ENCODE assay signal across 8 mouse cellular contexts in the genomic region with DNA sequence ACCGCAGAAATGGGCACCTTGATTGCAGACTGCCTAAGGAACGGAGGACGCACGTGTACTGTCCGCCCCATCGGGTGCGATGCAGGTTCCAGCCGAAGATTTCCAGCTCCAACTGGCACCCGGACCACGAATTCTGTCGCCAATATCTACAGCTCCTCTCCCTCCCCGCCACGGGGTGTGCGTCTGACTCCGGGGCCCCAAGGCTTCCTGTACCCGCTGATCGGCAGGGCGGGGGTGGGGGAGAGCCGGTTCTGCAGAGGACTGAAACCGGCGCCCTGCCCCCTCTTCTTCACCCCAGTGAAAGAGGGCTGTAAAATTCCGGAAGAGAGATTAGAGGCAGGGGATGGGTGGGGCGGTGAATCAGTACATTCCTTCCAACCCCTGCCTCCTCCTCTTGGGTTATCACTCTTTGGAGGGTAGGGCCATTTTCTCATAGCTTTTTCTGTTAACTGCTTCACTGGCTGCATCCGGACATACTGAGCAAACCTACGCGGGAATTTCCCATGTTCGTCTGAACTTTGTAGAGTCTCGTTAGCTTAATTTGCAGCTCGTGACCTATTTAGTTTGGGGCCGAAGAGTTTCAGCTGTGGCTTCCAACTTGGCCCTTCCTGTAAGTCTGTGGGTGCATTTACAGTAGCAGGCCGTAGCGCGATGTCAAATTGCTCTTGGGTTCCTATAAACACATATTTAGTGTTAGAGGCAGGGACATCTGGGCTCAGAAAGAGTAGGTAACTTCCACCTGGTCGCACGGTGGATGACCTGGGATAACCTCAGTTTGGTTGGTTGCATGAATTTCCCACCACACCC. TPM values are rescaled to one million over a fixed set of nuclear protein-coding genes. Genes with fewer than 3 reads are reported as not detected.
DNase-seq lines count a peak whose midpoint lies in the region; ATAC-seq and TF ChIP-seq lines count a peak whose summit lies in the region.

A gene (plus strand): TSS at position 422 of the 807 bp plus-strand sequence.

- DNase-seq in B cell, adult 2 months, result peak; percentile 90 to 92
- DNase-seq in adrenal gland, adult 2 months, result peak; percentile 83
- peak; percentile 63 to 71 for DNase-seq in heart, postnatal 36 days
- no peak for DNase-seq in layer of hippocampus, adult 18-20 months (ENCODE audit: low spot score in 2 of 2)
- peak; percentile 71 for DNase-seq in lung, embryonic 14.5 days
- peak; percentile 75 to 80 for DNase-seq in urinary bladder, adult 18-20 months (ENCODE audit: low spot score in 2 of 2)

- H3K9ac ChIP-seq in forebrain, embryonic 12.5 days, result peak within 1 kb of the TSS; percentile 44
- peak within 1 kb of the TSS; percentile 62 for H3K9ac ChIP-seq in lung, embryonic 14.5 days
- peak within 1 kb of the TSS; percentile 34; the same call in 1 of the 2 replicates for H3K9ac ChIP-seq in neural tube, embryonic 15.5 days (replicated peaks)

- intact Hi-C loops in heart, postnatal 36 days (cut with DNase I), result no loop called here

- no peaks in the 10 kb centered on the region for H3K36me3 ChIP-seq in forebrain, embryonic 12.5 days (replicated peaks)
- H3K36me3 ChIP-seq in lung, embryonic 14.5 days (ENCODE audit: insufficient read depth), result no peaks in the 10 kb centered on the region
- no peaks in the 10 kb centered on the region for H3K36me3 ChIP-seq in neural tube, embryonic 15.5 days

- no peak for ATAC-seq in forebrain, embryonic 12.5 days (ENCODE audit: low FRiP score)
- ATAC-seq in lung, embryonic 14.5 days (ENCODE audit: insufficient read depth), result peak; percentile 86
- ATAC-seq in neural tube, embryonic 15.5 days (ENCODE audit: low FRiP score), result no peak

- peaks cover 9% of the 10 kb centered on the region for H3K4me1 ChIP-seq in forebrain, embryonic 12.5 days
- H3K4me1 ChIP-seq in lung, embryonic 14.5 days (ENCODE audit: insufficient read depth), result peaks cover 9% of the 10 kb centered on the region; the same call in 1 of the 2 replicates
- peaks cover 8% of the 10 kb centered on the region for H3K4me1 ChIP-seq in neural tube, embryonic 15.5 days

- peak within 1 kb of the TSS; percentile 57 for H3K4me2 ChIP-seq in forebrain, embryonic 12.5 days
- H3K4me2 ChIP-seq in lung, embryonic 14.5 days, result peak within 1 kb of the TSS; percentile 85
- H3K4me2 ChIP-seq in neural tube, embryonic 15.5 days, result peak within 1 kb of the TSS; percentile 64

- WGBS in forebrain, embryonic 12.5 days, result 23% methylated on average over 35 of the region's 35 CpGs
- 8% methylated on average over 35 of the region's 35 CpGs for WGBS in lung, embryonic 14.5 days
- 9% methylated on average over 35 of the region's 35 CpGs for WGBS in neural tube, embryonic 15.5 days

- H3K4me3 ChIP-seq in forebrain, embryonic 12.5 days (replicated peaks), result peak within 1 kb of the TSS; percentile 34
- peak within 1 kb of the TSS; percentile 46 for H3K4me3 ChIP-seq in lung, embryonic 14.5 days (ENCODE audit: low read depth, low read length)
- peak within 1 kb of the TSS; percentile 38 for H3K4me3 ChIP-seq in neural tube, embryonic 15.5 days (replicated peaks)

- no peaks in the 10 kb centered on the region for H3K9me3 ChIP-seq in forebrain, embryonic 12.5 days
- no peaks in the 10 kb centered on the region for H3K9me3 ChIP-seq in lung, embryonic 14.5 days (ENCODE audit: low read depth, low read length)
- H3K9me3 ChIP-seq in neural tube, embryonic 15.5 days (replicated peaks), result no peaks in the 10 kb centered on the region

- H3K27ac ChIP-seq in forebrain, embryonic 12.5 days, result no peak within 1 kb of the TSS
- peak within 1 kb of the TSS; percentile 75 for H3K27ac ChIP-seq in lung, embryonic 14.5 days (ENCODE audit: low read depth)
- H3K27ac ChIP-seq in neural tube, embryonic 15.5 days (replicated peaks), result no peak within 1 kb of the TSS

- no peak for TF ChIP-seq CTCF in lung, embryonic 14.5 days (IDR thresholded peaks at IDR 0.05; ENCODE audit: low read depth)

- H3K27me3 ChIP-seq in forebrain, embryonic 12.5 days, result peaks cover 24% of the 10 kb centered on the region; the same call in 1 of the 2 replicates
- no peaks in the 10 kb centered on the region for H3K27me3 ChIP-seq in lung, embryonic 14.5 days (ENCODE audit: insufficient read depth, low read length)
- H3K27me3 ChIP-seq in neural tube, embryonic 15.5 days (replicated peaks), result peaks cover 5% of the 10 kb centered on the region

RNA-seq across cellular contexts. Expression of the gene that starts here (rescaled TPM):
- 100 to 1,000 TPM; 378 to 409 TPM for total RNA-seq in adrenal gland, adult 2 months (2021)
- polyA plus RNA-seq in adrenal gland, adult 2 months (2012; rRNA removed), result 41.0 and 48.2 TPM in 2 replicates
- polyA plus RNA-seq in forebrain, embryonic 12.5 days (2016; fragmentation: Nextera tagmentation; extraction: Ambion mirVana), result 375 and 407 TPM in 2 replicates
- total RNA-seq in heart, postnatal 36 days (2021), result 100 to 1,000 TPM; 203 to 210 TPM
- 100 to 1,000 TPM; 142 to 143 TPM for total RNA-seq in layer of hippocampus, adult 18-20 months (2021)
- 291 and 336 TPM in 2 replicates for polyA plus RNA-seq in lung, embryonic 14.5 days (2014; fragmentation: Nextera tagmentation; extraction: Ambion mirVana)
- polyA plus RNA-seq in neural tube, embryonic 15.5 days (2015; fragmentation: Nextera tagmentation; extraction: Ambion mirVana), result 217 and 247 TPM in 2 replicates

Comparison
In these comparisons a context has a peak if more than half of its experiments do, and no peak if none do; other contexts are left out.
1. DNase-seq: peak in B cell, adult 2 months (2 of 2), adrenal gland, adult 2 months (single experiment), heart, postnatal 36 days (2 of 2), lung, embryonic 14.5 days (single experiment) and urinary bladder, adult 18-20 months (2 of 2); none in layer of hippocampus, adult 18-20 months (0 of 2).
2. Peak in every context shown above with its lines, with median percentiles within 50 percentile points of each other: H3K4me2 ChIP-seq, H3K4me3 ChIP-seq and H3K9ac ChIP-seq.